Mouse (Mus musculus): ENCODE measurements around the gene Defb30. TPM values are rescaled to one million over a fixed set of nuclear protein-coding genes. Genes with fewer than 3 reads are reported as not detected.

The Defb30 gene
- polyA plus RNA-seq, 1 experiment from 2014 or later, result not detected

- H3K27me3 ChIP-seq, result no peaks in the 10 kb centered on the region
- no peaks in the 10 kb centered on the region for H3K36me3 ChIP-seq
- H3K4me3 ChIP-seq, result no peak within 1 kb of the TSS
- 86% methylated on average over 5 of the region's 5 CpGs for WGBS
- no peak within 1 kb of the TSS for H3K9ac ChIP-seq
- no peaks in the 10 kb centered on the region for H3K9me3 ChIP-seq
- no peak within 1 kb of the TSS for H3K27ac ChIP-seq
- H3K4me2 ChIP-seq, result no peak within 1 kb of the TSS
- ATAC-seq (ENCODE audit: borderline replicate concordance, extremely low read depth, low FRiP score, low TSS enrichment), result no peak
- no peaks in the 10 kb centered on the region for H3K4me1 ChIP-seq
These were observed 38.3 kb downstream of the Defb30 start, which contains the start of gene Defb43 for GRCm38 (mm10) chr14:63011471-63011870. Gene Defb43 (plus strand): TSS chr14:63011771.

GRCm38 (mm10) chr14:63002588-63002987 lies 47.2 kb downstream of the Defb30 start:
- Histone ChIP-seq H3K27me3 (no peaks in the 10 kb centered on the region), H3K36me3 (no peaks in the 10 kb centered on the region), H3K4me3 (no peak overlapping the region), H3K4me1 (no peaks in the 10 kb centered on the region), H3K27ac (no peak overlapping the region), H3K9me3 (no peaks in the 10 kb centered on the region), H3K9ac (no peak overlapping the region), H3K4me2 (no peak overlapping the region)
- 39% methylated on average over 2 of the region's 2 CpGs for WGBS
- ATAC-seq (ENCODE audit: borderline replicate concordance, extremely low read depth, low FRiP score, low TSS enrichment), result no peak

GRCm38 (mm10) chr14:62998977-62999376 lies 50.8 kb downstream of the Defb30 start:
- no peak overlapping the region for H3K4me2 ChIP-seq
- 86% methylated on average over 4 of the region's 4 CpGs for WGBS
- ATAC-seq (ENCODE audit: borderline replicate concordance, extremely low read depth, low FRiP score, low TSS enrichment), result no peak
- no peak overlapping the region for H3K4me3 ChIP-seq
- H3K4me1 ChIP-seq, result no peaks in the 10 kb centered on the region
- H3K36me3 ChIP-seq, result no peaks in the 10 kb centered on the region
- H3K27me3 ChIP-seq, result no peaks in the 10 kb centered on the region
- H3K27ac ChIP-seq, result no peak overlapping the region
- H3K9me3 ChIP-seq, result no peaks in the 10 kb centered on the region
- no peak overlapping the region for H3K9ac ChIP-seq

- H3K27me3 ChIP-seq, result no peaks in the 10 kb centered on the region
- no peak within 1 kb of the TSS for H3K4me2 ChIP-seq
- H3K36me3 ChIP-seq, result no peaks in the 10 kb centered on the region
- 82% methylated on average over 8 of the region's 8 CpGs for WGBS
- no peak within 1 kb of the TSS for H3K27ac ChIP-seq
- H3K4me3 ChIP-seq, result no peak within 1 kb of the TSS
- H3K9ac ChIP-seq, result no peak within 1 kb of the TSS
- no peak for ATAC-seq (ENCODE audit: borderline replicate concordance, extremely low read depth, low FRiP score, low TSS enrichment)
- no peaks in the 10 kb centered on the region for H3K9me3 ChIP-seq
- H3K4me1 ChIP-seq, result no peaks in the 10 kb centered on the region
These were observed 52.0 kb downstream of the Defb30 start, which contains the start of gene Defb47 for GRCm38 (mm10) chr14:62997777-62998176. Gene Defb47 (plus strand): TSS chr14:62998077.

GRCm38 (mm10) chr14:62991849-62992510 lies 57.8 kb downstream of the Defb30 start:
- 63% methylated on average over 7 of the region's 7 CpGs for WGBS
- ATAC-seq (ENCODE audit: borderline replicate concordance, extremely low read depth, low FRiP score, low TSS enrichment), result no peak

GRCm38 (mm10) chr14:62991271-62991670 lies 58.5 kb downstream of the Defb30 start:
- Histone ChIP-seq H3K36me3 (no peaks in the 10 kb centered on the region), H3K4me3 (no peak overlapping the region), H3K9ac (no peak overlapping the region), H3K4me1 (no peaks in the 10 kb centered on the region), H3K27me3 (no peaks in the 10 kb centered on the region), H3K4me2 (no peak overlapping the region), H3K9me3 (no peaks in the 10 kb centered on the region), H3K27ac (no peak overlapping the region)
- WGBS, result 39% methylated on average over 3 of the region's 3 CpGs
- ATAC-seq (ENCODE audit: borderline replicate concordance, extremely low read depth, low FRiP score, low TSS enrichment), result no peak

More at GRCm38 (mm10) chr14:62991849-62992510, 57.8 kb downstream of the Defb30 start:
- no peaks in the 10 kb centered on the region for H3K9me3 ChIP-seq
- H3K9ac ChIP-seq, result no peak overlapping the region
- H3K4me1 ChIP-seq, result no peaks in the 10 kb centered on the region
- no peak overlapping the region for H3K27ac ChIP-seq
- H3K36me3 ChIP-seq, result no peaks in the 10 kb centered on the region
- H3K4me2 ChIP-seq, result no peak overlapping the region
- H3K27me3 ChIP-seq, result no peaks in the 10 kb centered on the region
- no peak overlapping the region for H3K4me3 ChIP-seq

- H3K4me1 ChIP-seq, result no peaks in the 10 kb centered on the region
These were observed 65.3 kb downstream of the Defb30 start, which contains the start of gene Defb48 for GRCm38 (mm10) chr14:62984410-62984809. Gene Defb48 (minus strand): TSS chr14:62984510.

More at GRCm38 (mm10) chr14:62984410-62984809, 65.3 kb downstream of the Defb30 start, which contains the start of gene Defb48:
- H3K27me3 ChIP-seq, result no peaks in the 10 kb centered on the region
- WGBS, result 50% methylated on average over 1 of the region's 1 CpGs
- no peak within 1 kb of the TSS for H3K27ac ChIP-seq
- no peak within 1 kb of the TSS for H3K4me3 ChIP-seq
- H3K9me3 ChIP-seq, result no peaks in the 10 kb centered on the region
- no peak within 1 kb of the TSS for H3K9ac ChIP-seq
- no peaks in the 10 kb centered on the region for H3K36me3 ChIP-seq
- ATAC-seq (ENCODE audit: borderline replicate concordance, extremely low read depth, low FRiP score, low TSS enrichment), result no peak
- no peak within 1 kb of the TSS for H3K4me2 ChIP-seq

Other genes with a start within 250 kb of the Defb30 start
- 6.2 and 6.3 TPM in 2 replicates for gene Wdfy2, start 212.3 kb downstream of the Defb30 start, polyA plus RNA-seq (2015; fragmentation: Nextera tagmentation; extraction: Ambion mirVana)
- gene Defb48, start 65.5 kb downstream of the Defb30 start, polyA plus RNA-seq (2015; fragmentation: Nextera tagmentation; extraction: Ambion mirVana), result not detected in 2 replicates
- not detected in 2 replicates for gene Defb47, start 51.9 kb downstream of the Defb30 start, polyA plus RNA-seq (2015; fragmentation: Nextera tagmentation; extraction: Ambion mirVana)
- not detected in 2 replicates for gene Defb43, start 38.2 kb downstream of the Defb30 start, polyA plus RNA-seq (2015; fragmentation: Nextera tagmentation; extraction: Ambion mirVana)
- gene Defb42, start 3.0 kb downstream of the Defb30 start, polyA plus RNA-seq (2015; fragmentation: Nextera tagmentation; extraction: Ambion mirVana), result 0.30 and 0.33 TPM in 2 replicates

All from lung, embryonic 15.5 days (tissue).